Mouse (Mus musculus): ENCODE results near the gene Cyp4f39.
A peak's percentile ranks its signal among the peaks of the same experiment; 100 is the strongest.
"Not testable (repeated sequence)": the region's sequence is repeated elsewhere in the genome, so short reads cannot be mapped to it uniquely, and the experiment has no call there.

Gene Cyp4f39

GRCm38 (mm10) chr17:32532356-32532755, 79.8 kb downstream of the Cyp4f39 start:
- DNase-seq, result not testable (repeated sequence)

- DNase-seq, result no peak
These were observed 81.5 kb downstream of the Cyp4f39 start for GRCm38 (mm10) chr17:32534068-32534467.

- DNase-seq, result peak; percentile 89
These were observed 83.7 kb downstream of the Cyp4f39 start, which contains the start of gene Cyp4f16 for GRCm38 (mm10) chr17:32536051-32536866. Cyp4f16 (plus strand) TSS chr17:32536558.

GRCm38 (mm10) chr17:32536867-32537250, 84.3 kb downstream of the Cyp4f39 start:
- DNase-seq, result no peak
